In genomic region chr1:52039151-52039550, GRCm38 (mm10) we compare ENCODE assay signal across 12 mouse cellular contexts. TPM values are rescaled to one million over a fixed set of nuclear protein-coding genes. Genes with fewer than 3 reads are reported as not detected.
DNase-seq lines count a peak whose midpoint lies in the region; ATAC-seq lines count a peak whose summit lies in the region.
"Had no signal": no experiment of that assay in that cellular context is flagged by ENCODE, and none has a peak within 500 bp of the region (broad histone marks: within the 10 kb centered on the region; RNA-seq: fewer than 3 reads in every experiment).

No protein-coding gene starts in this region.

- H3K4me1 ChIP-seq in liver, embryonic 12.5 days = no peaks in the 10 kb centered on the region

- no peak overlapping the region for H3K4me2 ChIP-seq in liver, embryonic 12.5 days
- H3K4me2 ChIP-seq: liver, embryonic 11.5 days had no signal

- no peaks in the 10 kb centered on the region for H3K9me3 ChIP-seq in liver, embryonic 12.5 days (replicated peaks)
- H3K9me3 ChIP-seq: G1E; megakaryocyte, embryonic 14.5 days had no signal

- no peaks in the 10 kb centered on the region for H3K36me3 ChIP-seq in liver, embryonic 12.5 days
- H3K36me3 ChIP-seq: G1E had no signal

- H3K27me3 ChIP-seq in liver, embryonic 12.5 days (replicated peaks) = no peaks in the 10 kb centered on the region
- H3K27me3 ChIP-seq: megakaryocyte, embryonic 14.5 days had no signal

- no peak for ATAC-seq in liver, embryonic 12.5 days
- ATAC-seq in activated CD4-positive, CD25-positive, alpha-beta regulatory T cell, adult 4 months = peak; percentile 12
- ATAC-seq in monocyte, adult 5-6 weeks (replicated peaks; ENCODE audit: insufficient number of reproducible peaks, low FRiP score, low TSS enrichment, poor library complexity, severe bottlenecking) = no peak

- peak; percentile 15 for DNase-seq in gastrocnemius, postnatal 10 days
- no peak for DNase-seq in gastrocnemius, postnatal 14 days
- peak; percentile 10 for DNase-seq in liver
- peak; percentile 32 for DNase-seq in CD4-positive, CD25-positive, alpha-beta regulatory T cell, adult 2 months (ENCODE audit: low read depth, low spot score)
- DNase-seq in yolk sac, embryonic 10.5 days (ENCODE audit: low spot score) = no peak
- DNase-seq: heart, postnatal 36 days had no signal

- H3K9ac ChIP-seq in liver, embryonic 12.5 days = no peak overlapping the region

- intact Hi-C loops in gastrocnemius, postnatal 14 days (cut with DNase I; ENCODE audit: low total_unique reads) = no loop called here

- H3K4me3 ChIP-seq in liver, embryonic 12.5 days = no peak overlapping the region
- H3K4me3 ChIP-seq: megakaryocyte, embryonic 14.5 days had no signal

- WGBS in liver, embryonic 12.5 days (ENCODE audit: insufficient replicate concordance) = 67% methylated on average over 7 of the region's 7 CpGs

- H3K27ac ChIP-seq in liver, embryonic 12.5 days = no peak overlapping the region

RNA-seq across cellular contexts. Expression of gene Stat4, which starts 52.2 kb away (rescaled TPM):
- under 1 TPM; 0.12 to 0.43 TPM for total RNA-seq in gastrocnemius, postnatal 10 days (2021)
- total RNA-seq in gastrocnemius, postnatal 14 days (2021) = not detected
- 2.1 and 2.5 TPM in 2 replicates for polyA plus RNA-seq in liver, embryonic 12.5 days (2016; fragmentation: Nextera tagmentation; extraction: Ambion mirVana)
- 100 to 1,000 TPM; 147 to 156 TPM for polyA plus RNA-seq in activated CD4-positive, CD25-positive, alpha-beta regulatory T cell, adult 4 months (2017; shearing (Covaris generic))
- 78.3 to 278 TPM (median 108 TPM) in 3 replicates for total RNA-seq in monocyte, adult 5-6 weeks (2017)
- polyA plus RNA-seq: G1E had no signal

Comparison
In these comparisons a context has a peak if more than half of its experiments do, and no peak if none do; other contexts are left out.
1. DNase-seq: peak in gastrocnemius, postnatal 10 days (single experiment), liver (single experiment) and CD4-positive, CD25-positive, alpha-beta regulatory T cell, adult 2 months (single experiment); none in gastrocnemius, postnatal 14 days (single experiment) and yolk sac, embryonic 10.5 days (single experiment).
2. RNA of gene Stat4, which starts 52.2 kb away (total RNA-seq): 78.3 to 278 TPM in monocyte, adult 5-6 weeks; 0.12 to 0.43 TPM in gastrocnemius, postnatal 10 days and not detected in gastrocnemius, postnatal 14 days; every median in the first group is over 10 times any median in the second.